Mouse (Mus musculus): Measurements from ENCODE around the gene Tpst1.
A peak's percentile ranks its signal among the peaks of the same experiment; 100 is the strongest.

Tpst1 gene

GRCm38 (mm10) chr5:130073026-130073425 is at the start of gene Tpst1:
Gene Tpst1, plus strand, starts transcription at chr5:130073326.
- DNase-seq: no peak

- DNase-seq: peak; percentile 98
Observed at GRCm38 (mm10) chr5:130023767-130024539, 49.2 kb upstream of the Tpst1 start.

- peak; percentile 92 for DNase-seq
Observed at GRCm38 (mm10) chr5:130027134-130027533, 46.0 kb upstream of the Tpst1 start.

- no peak for DNase-seq
Observed at GRCm38 (mm10) chr5:130027696-130028095, 45.4 kb upstream of the Tpst1 start.

- peak; percentile 87 for DNase-seq
Observed at GRCm38 (mm10) chr5:130029142-130029897, 43.8 kb upstream of the Tpst1 start, which contains the start of the genes Asl and Crcp. Gene Asl, minus strand, starts transcription at chr5:130029247. Gene Crcp, plus strand, starts transcription at chr5:130029290.

- DNase-seq: no peak
Observed at GRCm38 (mm10) chr5:130031410-130032390, 41.4 kb upstream of the Tpst1 start.

- no peak for DNase-seq
Observed at GRCm38 (mm10) chr5:130033869-130034268, 39.3 kb upstream of the Tpst1 start.

GRCm38 (mm10) chr5:130036300-130036699 is 36.8 kb upstream of the Tpst1 start:
- DNase-seq: peak; percentile 55

GRCm38 (mm10) chr5:130037752-130038455 is 35.2 kb upstream of the Tpst1 start:
- DNase-seq: peak; percentile 83

- DNase-seq: no peak
Observed at GRCm38 (mm10) chr5:130040797-130041196, 32.3 kb upstream of the Tpst1 start.

GRCm38 (mm10) chr5:130041262-130041661 is 31.9 kb upstream of the Tpst1 start:
- DNase-seq: no peak

- peak; percentile 51 for DNase-seq
Observed at GRCm38 (mm10) chr5:130043741-130044140, 29.4 kb upstream of the Tpst1 start.

GRCm38 (mm10) chr5:130044201-130044695 is 28.9 kb upstream of the Tpst1 start:
- DNase-seq: peak; percentile 94

GRCm38 (mm10) chr5:130046100-130046499 is 27.0 kb upstream of the Tpst1 start:
- DNase-seq: no peak

- DNase-seq: no peak
Observed at GRCm38 (mm10) chr5:130046589-130046988, 26.5 kb upstream of the Tpst1 start.

- DNase-seq: no peak
Observed at GRCm38 (mm10) chr5:130047013-130047412, 26.1 kb upstream of the Tpst1 start.

- DNase-seq: no peak
Observed at GRCm38 (mm10) chr5:130048786-130049520, 24.2 kb upstream of the Tpst1 start.

- DNase-seq: no peak
Observed at GRCm38 (mm10) chr5:130050416-130050815, 22.7 kb upstream of the Tpst1 start.

GRCm38 (mm10) chr5:130051073-130051860 is 21.9 kb upstream of the Tpst1 start:
- no peak for DNase-seq

GRCm38 (mm10) chr5:130052510-130052909 is 20.6 kb upstream of the Tpst1 start:
- DNase-seq: no peak
